Mouse (Mus musculus): ENCODE results near the gene Usf1. TPM values are rescaled to one million over a fixed set of nuclear protein-coding genes. Genes with fewer than 3 reads are reported as not detected.

Gene Usf1
- polyA plus RNA-seq, 1 experiment from 2014 or later, result 159 TPM

- Histone ChIP-seq H3K27me3 (ENCODE audit: insufficient read depth, poor library complexity, severe bottlenecking) (no peaks in the 10 kb centered on the region), H3K4me1 (replicated peaks) (no peaks in the 10 kb centered on the region; the same call in 1 of the 2 replicates), H3K36me3 (peaks cover 9% of the 10 kb centered on the region; the same call in 1 of the 2 replicates), H3K4me3 (no peak overlapping the region), H3K9me3 (no peaks in the 10 kb centered on the region), H3K27ac (no peak overlapping the region)
- 95% methylated on average over 5 of the region's 5 CpGs for WGBS
- DNase-seq (ENCODE audit: low spot score), result no peak
Observed at GRCm38 (mm10) chr1:171465749-171466412, 54.8 kb downstream of the Usf1 start.

DNA sequence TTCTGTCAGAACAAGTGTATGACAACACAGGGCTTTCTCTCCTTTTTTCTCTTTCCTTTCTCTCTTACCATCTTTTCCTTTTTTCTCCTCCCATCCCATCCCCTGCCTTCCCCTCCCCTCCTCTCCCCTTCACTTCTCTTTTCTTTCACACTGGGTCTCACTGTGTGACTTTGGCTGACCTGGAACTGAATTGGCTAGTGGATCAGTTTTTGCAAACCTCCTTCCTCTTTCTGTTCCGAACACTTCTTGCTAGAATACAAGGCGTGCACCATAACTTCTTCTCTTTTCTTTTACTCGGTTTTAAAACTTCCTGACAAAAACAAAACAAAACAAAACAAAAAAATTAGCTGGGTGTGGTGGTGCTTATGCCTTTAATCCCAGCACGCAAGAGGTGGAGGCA lies 55.5 kb downstream of the Usf1 start:
- no peaks in the 10 kb centered on the region for H3K9me3 ChIP-seq
- H3K4me1 ChIP-seq (replicated peaks), result no peaks in the 10 kb centered on the region; the same call in 1 of the 2 replicates
- H3K4me3 ChIP-seq, result no peak overlapping the region
- no peaks in the 10 kb centered on the region for H3K27me3 ChIP-seq (ENCODE audit: insufficient read depth, poor library complexity, severe bottlenecking)
- DNase-seq (ENCODE audit: low spot score), result no peak
- H3K36me3 ChIP-seq, result peaks cover 8% of the 10 kb centered on the region; the same call in 1 of the 2 replicates
- no peak overlapping the region for H3K27ac ChIP-seq
- WGBS, result 83% methylated on average over 4 of the region's 4 CpGs

Other genes starting within 250 kb of the Usf1 start
- 19.9 and 32.8 TPM in 2 replicates for gene Pcp4l1, start 215.0 kb upstream of the Usf1 start, polyA plus RNA-seq (2016; fragmentation: Nextera tagmentation; extraction: Ambion mirVana)
- 0.21 and 0.27 TPM in 2 replicates for gene Nr1i3, start 197.3 kb upstream of the Usf1 start, polyA plus RNA-seq (2016; fragmentation: Nextera tagmentation; extraction: Ambion mirVana)
- 33.1 and 36.2 TPM in 2 replicates for gene Tomm40l, start 188.8 kb upstream of the Usf1 start, polyA plus RNA-seq (2016; fragmentation: Nextera tagmentation; extraction: Ambion mirVana)
- 3.4 and 4.7 TPM in 2 replicates for gene Apoa2, start 186.3 kb upstream of the Usf1 start, polyA plus RNA-seq (2016; fragmentation: Nextera tagmentation; extraction: Ambion mirVana)
- gene Fcer1g, start 176.9 kb upstream of the Usf1 start, polyA plus RNA-seq (2016; fragmentation: Nextera tagmentation; extraction: Ambion mirVana), result 16.3 and 22.8 TPM in 2 replicates
- gene Adamts4, start 160.9 kb upstream of the Usf1 start, polyA plus RNA-seq (2016; fragmentation: Nextera tagmentation; extraction: Ambion mirVana), result 10.4 and 13.0 TPM in 2 replicates
- 250 and 275 TPM in 2 replicates for gene Ndufs2, start 159.9 kb upstream of the Usf1 start, polyA plus RNA-seq (2016; fragmentation: Nextera tagmentation; extraction: Ambion mirVana)
- gene B4galt3, start 141.0 kb upstream of the Usf1 start, polyA plus RNA-seq (2016; fragmentation: Nextera tagmentation; extraction: Ambion mirVana), result 70.3 and 80.9 TPM in 2 replicates
- 54.1 and 56.2 TPM in 2 replicates for gene Ppox, start 130.1 kb upstream of the Usf1 start, polyA plus RNA-seq (2016; fragmentation: Nextera tagmentation; extraction: Ambion mirVana)
- gene Usp21, start 123.3 kb upstream of the Usf1 start, polyA plus RNA-seq (2016; fragmentation: Nextera tagmentation; extraction: Ambion mirVana), result 95.6 and 111 TPM in 2 replicates
- gene Ufc1, start 116.3 kb upstream of the Usf1 start, polyA plus RNA-seq (2016; fragmentation: Nextera tagmentation; extraction: Ambion mirVana), result 105 and 111 TPM in 2 replicates
- 46.2 and 48.4 TPM in 2 replicates for gene Dedd, start 82.2 kb upstream of the Usf1 start, polyA plus RNA-seq (2016; fragmentation: Nextera tagmentation; extraction: Ambion mirVana)
- 39.6 and 46.0 TPM in 2 replicates for gene Nit1, start 65.7 kb upstream of the Usf1 start, polyA plus RNA-seq (2016; fragmentation: Nextera tagmentation; extraction: Ambion mirVana)
- gene Pfdn2, start 65.6 kb upstream of the Usf1 start, polyA plus RNA-seq (2016; fragmentation: Nextera tagmentation; extraction: Ambion mirVana), result 130 and 147 TPM in 2 replicates
- gene Klhdc9, start 50.5 kb upstream of the Usf1 start, polyA plus RNA-seq (2016; fragmentation: Nextera tagmentation; extraction: Ambion mirVana), result 2.1 and 2.5 TPM in 2 replicates
- 1.5 and 1.7 TPM in 2 replicates for gene Nectin4, start 41.2 kb upstream of the Usf1 start, polyA plus RNA-seq (2016; fragmentation: Nextera tagmentation; extraction: Ambion mirVana)
- gene Arhgap30, start 22.4 kb upstream of the Usf1 start, polyA plus RNA-seq (2016; fragmentation: Nextera tagmentation; extraction: Ambion mirVana), result 0.82 and 0.98 TPM in 2 replicates
- gene Tstd1, start 7.6 kb downstream of the Usf1 start, polyA plus RNA-seq (2016; fragmentation: Nextera tagmentation; extraction: Ambion mirVana), result 9.7 and 10.1 TPM in 2 replicates
- gene F11r, start 26.2 kb downstream of the Usf1 start, polyA plus RNA-seq (2016; fragmentation: Nextera tagmentation; extraction: Ambion mirVana), result 22.2 and 28.7 TPM in 2 replicates
- gene Alyref2, start 92.2 kb downstream of the Usf1 start, polyA plus RNA-seq (2016; fragmentation: Nextera tagmentation; extraction: Ambion mirVana), result 11.2 and 13.3 TPM in 2 replicates
- gene Itln1, start 124.0 kb downstream of the Usf1 start, polyA plus RNA-seq (2016; fragmentation: Nextera tagmentation; extraction: Ambion mirVana), result not detected in 2 replicates
- gene Cd244a, start 147.9 kb downstream of the Usf1 start, polyA plus RNA-seq (2016; fragmentation: Nextera tagmentation; extraction: Ambion mirVana), result 0.09 TPM in 1 of 2 replicates, not detected in the other
- gene Ly9, start 196.1 kb downstream of the Usf1 start, polyA plus RNA-seq (2016; fragmentation: Nextera tagmentation; extraction: Ambion mirVana), result 0.09 TPM in 1 of 2 replicates, not detected in the other
- not detected in 2 replicates for gene Slamf7, start 241.7 kb downstream of the Usf1 start, polyA plus RNA-seq (2016; fragmentation: Nextera tagmentation; extraction: Ambion mirVana)

Measured in hindbrain, embryonic 10.5 days (tissue).